Mouse (Mus musculus): ENCODE results near the gene Rnaseh2a.

DNA sequence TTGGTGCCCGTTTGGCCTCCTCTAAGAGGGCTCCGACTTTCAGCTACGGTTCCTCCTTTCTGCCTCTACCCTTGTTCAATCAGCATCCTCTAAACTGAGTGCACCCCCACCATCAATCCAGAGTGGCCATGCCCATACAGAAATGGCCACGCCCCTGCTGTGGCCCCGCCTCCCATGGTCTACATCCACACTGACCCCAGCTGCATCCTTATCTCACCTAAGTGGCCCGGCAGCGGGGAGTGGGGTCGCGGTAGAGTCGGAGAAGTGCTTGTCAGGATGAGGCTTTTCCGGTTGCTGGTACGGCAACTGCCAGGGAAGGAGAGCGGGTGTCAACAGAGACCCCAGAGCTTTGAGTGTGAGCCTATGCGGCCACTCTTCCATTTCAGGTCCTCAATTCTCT is 34.1 kb downstream of the Rnaseh2a start:
- no peak for TF ChIP-seq USF2 (conservative IDR thresholded peaks at IDR 0.05; ENCODE audit: low read depth, low read length)
- no peak for TF ChIP-seq CTCF (conservative IDR thresholded peaks at IDR 0.05 in 1 of 2, IDR thresholded peaks at IDR 0.05 in 1 of 2; ENCODE audit: low read depth in 2 of 2, low read length in 2 of 2)
- no peak for TF ChIP-seq IRF4 (IDR thresholded peaks at IDR 0.05; ENCODE audit: low read depth, low read length)
- no peak for TF ChIP-seq ZKSCAN1 (IDR thresholded peaks at IDR 0.05; ENCODE audit: borderline replicate concordance, low read depth, low read length)
- TF ChIP-seq ZNF384 (IDR thresholded peaks at IDR 0.05; ENCODE audit: low read depth, low read length) = no peak
- no peak for TF ChIP-seq POLR2A (IDR thresholded peaks at IDR 0.05; ENCODE audit: low read depth, low read length)
- no peak for TF ChIP-seq EP300 (IDR thresholded peaks at IDR 0.05; ENCODE audit: low read length)
- no peak for TF ChIP-seq RCOR1 (conservative IDR thresholded peaks at IDR 0.05; ENCODE audit: low read depth, low read length)
- no peak for TF ChIP-seq MAZ (IDR thresholded peaks at IDR 0.05; ENCODE audit: low read depth, low read length)
- no peak for TF ChIP-seq E2F4 (IDR thresholded peaks at IDR 0.05; ENCODE audit: insufficient replicate concordance, low read depth, low read length)
- no peak for TF ChIP-seq CHD2 (IDR thresholded peaks at IDR 0.05; ENCODE audit: low read length)
- TF ChIP-seq ZC3H11A (IDR thresholded peaks at IDR 0.05; ENCODE audit: low read depth, low read length) = no peak

Measured in CH12.LX (cell line).